Comparison of ENCODE assay signal across 8 mouse cellular contexts in the genomic region with DNA sequence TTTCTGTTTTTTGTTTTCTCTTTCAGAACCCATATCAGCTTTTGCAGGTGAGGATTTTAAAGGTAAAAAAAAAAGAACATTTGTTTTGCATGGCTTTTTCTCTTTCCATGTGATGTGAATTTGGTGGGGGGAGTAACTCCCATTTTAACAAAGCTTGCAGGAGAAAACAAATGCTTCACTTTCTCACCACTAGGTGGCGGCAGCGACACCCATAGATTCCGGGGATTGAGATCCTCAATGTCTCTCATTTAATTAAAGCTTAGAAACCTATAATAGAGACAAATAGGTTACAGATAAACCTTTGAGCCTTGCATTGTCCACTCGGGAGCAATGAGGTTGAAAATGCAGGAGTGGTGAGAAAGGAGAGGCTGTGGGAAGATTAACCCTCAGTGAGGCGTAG.
DNase-seq lines count a peak whose midpoint lies in the region; ATAC-seq and TF ChIP-seq lines count a peak whose summit lies in the region.

No protein-coding gene starts in this region.

- H3K4me1 ChIP-seq in hindbrain, embryonic 10.5 days (replicated peaks) = peaks cover 15% of the 10 kb centered on the region
- peaks cover 12% of the 10 kb centered on the region for H3K4me1 ChIP-seq in hindbrain, embryonic 16.5 days (ENCODE audit: control insufficient read depth, insufficient read depth, low read depth, low read length)
- H3K4me1 ChIP-seq in CH12.LX (ENCODE audit: control insufficient read depth in 1 of 2, insufficient read depth in 2 of 2) = peaks cover 0 to 9% of the 10 kb centered on the region in 2 experiments; a peak in 1 of 4 replicates
- H3K4me1 ChIP-seq in embryonic fibroblast, embryonic 13.5 days (ENCODE audit: control insufficient read depth, insufficient read depth, low read length) = no peaks in the 10 kb centered on the region

- peaks cover 13% of the 10 kb centered on the region; the same call in 1 of the 2 replicates for H3K27me3 ChIP-seq in hindbrain, embryonic 10.5 days (ENCODE audit: insufficient read depth, poor library complexity, severe bottlenecking)
- H3K27me3 ChIP-seq in hindbrain, embryonic 16.5 days (replicated peaks; ENCODE audit: control insufficient read depth, insufficient read depth, low read length) = no peaks in the 10 kb centered on the region
- no peaks in the 10 kb centered on the region for H3K27me3 ChIP-seq in CH12.LX (replicated peaks)

- TF ChIP-seq EP300 in CH12.LX (IDR thresholded peaks at IDR 0.05; ENCODE audit: low read length) = no peak

- H3K27ac ChIP-seq in hindbrain, embryonic 10.5 days = no peak overlapping the region
- H3K27ac ChIP-seq in hindbrain, embryonic 16.5 days (ENCODE audit: low read depth, low read length) = no peak overlapping the region
- no peak overlapping the region for H3K27ac ChIP-seq in CH12.LX (ENCODE audit: insufficient read depth, low read depth)
- H3K27ac ChIP-seq in embryonic fibroblast, embryonic 13.5 days (ENCODE audit: insufficient read depth, low read length) = no peak overlapping the region

- peaks cover 25% of the 10 kb centered on the region for H3K36me3 ChIP-seq in hindbrain, embryonic 10.5 days
- H3K36me3 ChIP-seq in hindbrain, embryonic 16.5 days (ENCODE audit: control insufficient read depth, insufficient read depth, low read length) = 0 out of 2 replicates have a peak, but pooled peaks cover 4% of the 10 kb centered on the region
- H3K36me3 ChIP-seq in CH12.LX (replicated peaks in 1 of 2; ENCODE audit: control insufficient read depth in 1 of 2, insufficient read depth in 1 of 2, low read length in 1 of 2) = peaks cover 10 to 78% of the 10 kb centered on the region in 2 experiments

- no peak overlapping the region for H3K9ac ChIP-seq in hindbrain, embryonic 16.5 days (ENCODE audit: low read depth, low read length)
- H3K9ac ChIP-seq in CH12.LX (ENCODE audit: insufficient read depth, low read depth) = no peak overlapping the region

- WGBS in hindbrain, embryonic 10.5 days = 26% methylated on average over 5 of the region's 5 CpGs
- 17% methylated on average over 5 of the region's 5 CpGs for WGBS in hindbrain, embryonic 16.5 days

- no peaks in the 10 kb centered on the region for H3K9me3 ChIP-seq in hindbrain, embryonic 10.5 days
- no peaks in the 10 kb centered on the region for H3K9me3 ChIP-seq in hindbrain, embryonic 16.5 days (ENCODE audit: control insufficient read depth, low read length)
- H3K9me3 ChIP-seq in CH12.LX (replicated peaks; ENCODE audit: low read length) = no peaks in the 10 kb centered on the region

- no peak overlapping the region for H3K4me2 ChIP-seq in hindbrain, embryonic 16.5 days (ENCODE audit: low read length)
- H3K4me2 ChIP-seq in CH12.LX (ENCODE audit: insufficient read depth, low read depth, poor library complexity, severe bottlenecking) = no peak overlapping the region

- in situ Hi-C loops in CH12.LX (cut with MboI; ENCODE audit: low pct_ligation_motif_present, low pct_unique_long_range_greater_than_20kb, low sequenced_read_pairs) = no loop called here

- H3K79me2 ChIP-seq in CH12.LX (replicated peaks; ENCODE audit: control insufficient read depth, extremely low read depth, insufficient read depth, poor library complexity, severe bottlenecking) = no peaks in the 10 kb centered on the region

- DNase-seq in hindbrain, embryonic 10.5 days (ENCODE audit: low spot score) = peak; percentile 62
- peak; percentile 63 for DNase-seq in CH12.LX (ENCODE audit: extremely low read depth)
- peak; percentile 71 for DNase-seq in adrenal gland, postnatal 25 days
- peak; percentile 68 to 96 for DNase-seq in layer of hippocampus, postnatal 25 days (ENCODE audit: extremely low spot score in 1 of 2, low spot score in 1 of 2)
- DNase-seq in mesoderm, embryonic 11.5 days (ENCODE audit: low read depth, low spot score) = peak; percentile 59
- peak; percentile 73 for DNase-seq in thymus, postnatal 4 days

- no peak for ATAC-seq in hindbrain, embryonic 16.5 days

- no peak overlapping the region for H3K4me3 ChIP-seq in hindbrain, embryonic 10.5 days
- no peak overlapping the region for H3K4me3 ChIP-seq in hindbrain, embryonic 16.5 days (ENCODE audit: low read length)
- no peak overlapping the region for H3K4me3 ChIP-seq in CH12.LX (replicated peaks in 1 of 3; ENCODE audit: low read depth in 2 of 3, low read length in 2 of 3, poor library complexity in 1 of 3)
- H3K4me3 ChIP-seq in embryonic fibroblast, embryonic 13.5 days (ENCODE audit: insufficient read depth, low read length) = no peak overlapping the region

- dilution Hi-C loops in CH12.LX (cut with MboI; ENCODE audit: extremely low pct_ligation_motif_present, extremely low pct_unique_long_range_greater_than_20kb, low sequenced_read_pairs) = no loop called here

- peak; percentile 60 to 79 for TF ChIP-seq CTCF in CH12.LX (conservative IDR thresholded peaks at IDR 0.05 in 1 of 2, IDR thresholded peaks at IDR 0.05 in 1 of 2; ENCODE audit: low read depth in 2 of 2, low read length in 2 of 2)
- 0 out of 2 replicates have a peak, but pooled peaks have one; percentile 9 for TF ChIP-seq CTCF in embryonic fibroblast, embryonic 13.5 days (IDR thresholded peaks at IDR 0.05; ENCODE audit: borderline replicate concordance, insufficient read depth, low read length)

- peak; percentile 47 for TF ChIP-seq RAD21 in CH12.LX (IDR thresholded peaks at IDR 0.05; ENCODE audit: low read depth, low read length)

- no peak for TF ChIP-seq POLR2A in CH12.LX (IDR thresholded peaks at IDR 0.05; ENCODE audit: low read depth, low read length)
- TF ChIP-seq POLR2A in embryonic fibroblast, embryonic 13.5 days (IDR thresholded peaks at IDR 0.05; ENCODE audit: low read depth, low read length) = no peak

TF ChIP-seq in CH12.LX, 34 proteins besides CTCF, POLR2A, EP300 and RAD21:
- TF ChIP-seq MAZ (IDR thresholded peaks at IDR 0.05; ENCODE audit: low read depth, low read length) (no peak), SMC3 (IDR thresholded peaks at IDR 0.05; ENCODE audit: low read depth, low read length) (peak; percentile 72)
